Mouse (Mus musculus): ENCODE data around the gene Gm44973. TPM values are rescaled to one million over a fixed set of nuclear protein-coding genes. Genes with fewer than 3 reads are reported as not detected.
A peak's percentile ranks its signal among the peaks of the same experiment; 100 is the strongest.
"Not testable (repeated sequence)": the region's sequence is repeated elsewhere in the genome, so short reads cannot be mapped to it uniquely, and the experiment has no call there.

The Gm44973 gene
- polyA plus RNA-seq, 2 experiments: 1.9 TPM; not detected in 1

DNA sequence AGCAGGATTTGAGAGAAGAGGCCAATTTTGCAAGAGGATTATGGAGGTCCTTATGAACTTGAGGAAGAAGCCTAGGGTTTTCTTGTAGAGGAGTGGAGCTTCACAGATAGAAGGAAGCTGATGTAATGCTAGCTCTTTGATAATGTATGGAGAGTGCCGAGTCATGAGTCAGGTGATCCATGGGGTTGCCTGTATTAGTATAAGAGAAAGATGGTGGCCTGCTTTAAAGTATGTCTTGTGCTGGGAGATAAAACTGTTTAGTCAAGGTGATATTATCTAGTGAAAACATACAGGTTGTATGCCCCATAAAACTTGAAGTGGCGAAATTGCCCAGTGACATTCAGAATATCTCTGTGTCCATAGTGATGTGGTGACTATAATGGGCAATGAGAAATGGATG is 61.6 kb downstream of the Gm44973 start:
- Histone ChIP-seq H3K4me2 (replicated peaks; ENCODE audit: low read depth, low read length, severe bottlenecking) (no peak overlapping the region), H3K27me3 (ENCODE audit: control insufficient read depth, insufficient read depth, low read length) (no peaks in the 10 kb centered on the region), H3K27ac (replicated peaks; ENCODE audit: low read depth, low read length) (no peak overlapping the region), H3K36me3 (ENCODE audit: control insufficient read depth, insufficient read depth, low read length) (peaks cover 70% of the 10 kb centered on the region), H3K4me1 (ENCODE audit: control insufficient read depth, insufficient read depth, low read length) (peaks cover 10% of the 10 kb centered on the region; the same call in 1 of the 2 replicates), H3K9me3 (ENCODE audit: control insufficient read depth, low read length) (no peaks in the 10 kb centered on the region), H3K9ac (ENCODE audit: low read depth, low read length, severe bottlenecking) (no peak overlapping the region), H3K4me3 (replicated peaks; ENCODE audit: low read length) (no peak overlapping the region)
- ATAC-seq (ENCODE audit: low FRiP score, low read depth) (no peak), DNase-seq (ENCODE audit: low spot score) (no peak)
- TF ChIP-seq POLR2A (IDR thresholded peaks at IDR 0.05; ENCODE audit: borderline replicate concordance, extremely low read depth, insufficient read depth, insufficient read length): no peak
- 93% methylated on average over 2 of the region's 2 CpGs for WGBS

DNA sequence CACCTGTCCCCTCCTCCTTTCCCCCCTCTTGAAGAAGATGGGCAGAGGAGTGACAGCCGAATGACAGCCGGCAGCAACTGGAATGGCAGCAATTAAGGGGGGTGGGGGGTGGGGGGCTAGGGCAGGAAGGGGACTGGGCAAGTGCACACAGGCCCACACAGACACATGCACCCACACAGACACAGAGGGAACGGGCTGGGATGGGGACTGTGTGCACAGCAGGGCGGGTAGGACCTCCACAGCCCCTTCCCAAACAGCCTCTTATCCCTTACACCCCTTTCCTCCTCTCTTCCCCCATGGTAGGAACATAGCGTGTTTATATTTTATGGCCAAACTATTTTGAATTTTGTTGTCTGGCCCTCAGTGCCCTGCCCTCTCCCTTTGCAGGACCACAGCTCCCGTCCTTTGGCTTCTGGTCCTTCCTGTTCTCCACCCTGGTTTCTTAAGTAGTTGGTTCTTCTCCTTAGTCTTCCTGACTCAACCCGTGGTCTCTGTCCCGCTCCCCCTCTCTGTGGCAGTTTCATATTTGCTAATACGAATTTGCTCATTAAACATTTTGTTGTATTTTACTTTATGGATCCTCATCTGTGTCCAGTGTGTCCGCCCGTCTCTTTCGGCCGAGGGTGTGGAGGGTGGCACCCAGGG is 64.2 kb downstream of the Gm44973 start:
- peaks cover 62% of the 10 kb centered on the region for H3K36me3 ChIP-seq (ENCODE audit: control insufficient read depth, insufficient read depth, low read length)
- H3K9ac ChIP-seq (ENCODE audit: low read depth, low read length, severe bottlenecking): peak overlapping the region; percentile 97; the same call in 1 of the 2 replicates
- not testable (repeated sequence) for H3K4me1 ChIP-seq (ENCODE audit: control insufficient read depth, insufficient read depth, low read length); H3K9me3 ChIP-seq (ENCODE audit: control insufficient read depth, low read length); DNase-seq (ENCODE audit: low spot score); H3K27me3 ChIP-seq (ENCODE audit: control insufficient read depth, insufficient read depth, low read length)
- H3K4me2 ChIP-seq (replicated peaks; ENCODE audit: low read depth, low read length, severe bottlenecking): peak overlapping the region; percentile 87
- peak overlapping the region; percentile 90 for H3K27ac ChIP-seq (replicated peaks; ENCODE audit: low read depth, low read length)
- TF ChIP-seq POLR2A (IDR thresholded peaks at IDR 0.05; ENCODE audit: borderline replicate concordance, extremely low read depth, insufficient read depth, insufficient read length): 0 out of 2 replicates have a peak, but pooled peaks have one; percentile 4
- peak overlapping the region; percentile 99 for H3K4me3 ChIP-seq (replicated peaks; ENCODE audit: low read length)
- peak; percentile 0; the same call in 1 of the 2 replicates for ATAC-seq (ENCODE audit: low FRiP score, low read depth)
- 38% methylated on average over 7 of the region's 13 CpGs for WGBS

DNA sequence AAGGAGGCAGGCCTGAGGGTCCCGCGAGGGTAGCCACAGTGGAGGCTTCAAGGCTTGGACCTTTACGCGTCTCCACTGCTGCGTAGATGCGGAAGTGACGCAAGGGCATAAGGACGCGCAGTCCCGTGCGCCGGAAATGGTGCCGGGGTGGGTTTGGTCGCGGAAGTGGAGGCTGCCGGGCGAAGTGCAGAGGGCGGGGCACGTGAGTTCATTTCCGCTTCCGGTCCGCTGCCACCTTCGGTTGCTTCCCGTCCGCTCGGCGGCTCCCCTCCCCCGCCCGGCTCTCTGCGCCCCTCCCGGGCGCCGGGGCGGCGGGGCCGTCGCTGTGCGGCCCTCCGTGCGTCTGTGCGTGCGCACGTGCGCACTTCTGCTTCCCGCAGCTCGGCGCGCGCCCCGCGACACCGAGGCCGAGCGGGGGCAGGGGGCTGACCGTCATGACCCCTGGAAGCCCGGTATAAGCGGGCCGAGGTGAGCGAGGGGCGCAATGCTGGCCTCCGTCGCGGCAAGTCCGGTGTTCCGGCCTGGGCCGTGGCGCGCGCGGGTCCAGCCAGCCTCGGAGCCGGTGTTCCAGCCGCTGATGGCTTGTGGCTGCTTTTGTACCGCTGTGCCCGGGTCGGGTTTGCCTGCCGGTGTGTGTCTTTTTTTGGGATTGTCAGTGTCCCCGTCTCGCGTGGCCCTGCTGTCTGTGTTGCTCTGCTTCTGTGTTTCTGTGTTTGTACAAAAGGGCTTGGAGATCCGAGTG is 64.9 kb downstream of the Gm44973 start, which contains the start of gene Epn1:
Gene Epn1, plus strand, starts transcription at position 226 of the 742 bp plus-strand sequence.
- Histone ChIP-seq H3K9me3 (ENCODE audit: control insufficient read depth, low read length) (no peaks in the 10 kb centered on the region), H3K27me3 (ENCODE audit: control insufficient read depth, insufficient read depth, low read length) (no peaks in the 10 kb centered on the region), H3K36me3 (ENCODE audit: control insufficient read depth, insufficient read depth, low read length) (peaks cover 58% of the 10 kb centered on the region), H3K4me2 (replicated peaks; ENCODE audit: low read depth, low read length, severe bottlenecking) (peak within 1 kb of the TSS; percentile 87), H3K9ac (ENCODE audit: low read depth, low read length, severe bottlenecking) (peak within 1 kb of the TSS; percentile 97), H3K27ac (replicated peaks; ENCODE audit: low read depth, low read length) (peak within 1 kb of the TSS; percentile 90), H3K4me1 (ENCODE audit: control insufficient read depth, insufficient read depth, low read length) (peaks cover 10% of the 10 kb centered on the region; the same call in 1 of the 2 replicates), H3K4me3 (replicated peaks; ENCODE audit: low read length) (peak within 1 kb of the TSS; percentile 99)
- WGBS: under 1% methylated on average over 67 of the region's 81 CpGs
- ATAC-seq (ENCODE audit: low FRiP score, low read depth): peak; percentile 97
- TF ChIP-seq POLR2A (IDR thresholded peaks at IDR 0.05; ENCODE audit: borderline replicate concordance, extremely low read depth, insufficient read depth, insufficient read length): 0 out of 2 replicates have a peak, but pooled peaks have one; percentile 5
- DNase-seq (ENCODE audit: low spot score): peak; percentile 95

DNA sequence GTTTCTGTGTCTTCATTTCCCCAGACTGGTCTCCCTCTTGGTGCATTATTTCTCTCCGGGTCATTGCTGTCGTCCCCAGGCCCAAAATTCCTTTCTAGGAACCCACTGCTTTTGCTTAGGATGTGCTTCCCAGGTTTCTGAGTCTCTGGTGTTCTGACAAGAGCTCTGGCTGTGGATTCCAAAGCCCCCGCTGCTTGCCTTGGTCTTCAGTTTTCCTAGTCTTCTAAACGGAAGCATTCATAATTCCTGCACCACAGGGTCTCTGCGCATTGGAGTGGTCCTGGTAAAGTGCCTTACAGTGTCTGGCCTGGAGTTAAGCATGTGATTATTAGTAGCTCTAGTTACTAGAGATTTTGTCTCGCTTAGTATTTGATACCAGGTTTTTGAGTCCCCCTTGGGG is 65.5 kb downstream of the Gm44973 start:
- Histone ChIP-seq H3K27me3 (ENCODE audit: control insufficient read depth, insufficient read depth, low read length) (no peaks in the 10 kb centered on the region), H3K27ac (replicated peaks; ENCODE audit: low read depth, low read length) (peak overlapping the region; percentile 90), H3K9me3 (ENCODE audit: control insufficient read depth, low read length) (no peaks in the 10 kb centered on the region), H3K4me2 (replicated peaks; ENCODE audit: low read depth, low read length, severe bottlenecking) (peak overlapping the region; percentile 87), H3K9ac (ENCODE audit: low read depth, low read length, severe bottlenecking) (peak overlapping the region; percentile 97), H3K4me1 (ENCODE audit: control insufficient read depth, insufficient read depth, low read length) (peaks cover 10% of the 10 kb centered on the region; the same call in 1 of the 2 replicates), H3K4me3 (replicated peaks; ENCODE audit: low read length) (peak overlapping the region; percentile 99), H3K36me3 (ENCODE audit: control insufficient read depth, insufficient read depth, low read length) (peaks cover 54% of the 10 kb centered on the region)
- TF ChIP-seq POLR2A (IDR thresholded peaks at IDR 0.05; ENCODE audit: borderline replicate concordance, extremely low read depth, insufficient read depth, insufficient read length): no peak
- WGBS: 7% methylated on average over 6 of the region's 6 CpGs
- DNase-seq (ENCODE audit: low spot score): no peak
- ATAC-seq (ENCODE audit: low FRiP score, low read depth): no peak

DNA sequence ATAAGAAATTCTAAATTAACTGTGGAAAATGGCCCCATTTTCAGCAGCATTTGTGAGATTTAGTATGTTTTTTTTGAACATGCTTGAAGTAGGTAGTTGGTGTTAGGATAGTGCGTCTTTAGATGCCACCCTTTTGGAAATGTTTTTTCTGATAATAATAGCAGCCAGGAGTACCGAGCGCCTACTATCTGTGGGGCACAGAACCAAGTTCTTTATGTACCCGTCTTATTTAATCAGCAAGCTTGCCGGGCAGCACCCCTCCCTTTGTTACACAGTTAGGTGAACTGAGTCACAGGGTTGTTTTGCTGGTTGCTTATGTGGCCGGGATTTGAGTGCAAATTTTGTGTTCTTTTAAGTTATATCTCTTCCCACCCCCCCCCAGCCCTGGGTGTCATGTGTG is 65.9 kb downstream of the Gm44973 start:
- H3K4me3 ChIP-seq (replicated peaks; ENCODE audit: low read length): peak overlapping the region; percentile 99
- ATAC-seq (ENCODE audit: low FRiP score, low read depth): no peak
- H3K4me2 ChIP-seq (replicated peaks; ENCODE audit: low read depth, low read length, severe bottlenecking): peak overlapping the region; percentile 87
- TF ChIP-seq POLR2A (IDR thresholded peaks at IDR 0.05; ENCODE audit: borderline replicate concordance, extremely low read depth, insufficient read depth, insufficient read length): no peak
- H3K27ac ChIP-seq (replicated peaks; ENCODE audit: low read depth, low read length): peak overlapping the region; percentile 90; the same call in 1 of the 2 replicates
- H3K9me3 ChIP-seq (ENCODE audit: control insufficient read depth, low read length): no peaks in the 10 kb centered on the region
- DNase-seq (ENCODE audit: low spot score): no peak
- 69% methylated on average over 6 of the region's 6 CpGs for WGBS
- peaks cover 54% of the 10 kb centered on the region for H3K36me3 ChIP-seq (ENCODE audit: control insufficient read depth, insufficient read depth, low read length)
- no peaks in the 10 kb centered on the region for H3K27me3 ChIP-seq (ENCODE audit: control insufficient read depth, insufficient read depth, low read length)
- H3K9ac ChIP-seq (ENCODE audit: low read depth, low read length, severe bottlenecking): peak overlapping the region; percentile 97
- H3K4me1 ChIP-seq (ENCODE audit: control insufficient read depth, insufficient read depth, low read length): peaks cover 10% of the 10 kb centered on the region; the same call in 1 of the 2 replicates
